Mouse (Mus musculus): Measurements from ENCODE around the gene Fndc1.

- no peak for TF ChIP-seq POLR2A (IDR thresholded peaks at IDR 0.05; ENCODE audit: control insufficient read depth, extremely low read depth, insufficient read depth, low read length, poor library complexity)
- TF ChIP-seq CTCF (IDR thresholded peaks at IDR 0.05; ENCODE audit: borderline replicate concordance, control insufficient read depth, extremely low read depth, insufficient read depth, low read length, poor library complexity), result no peak
These were observed 24.6 kb downstream of the Fndc1 start for GRCm38 (mm10) chr17:7802483-7802882.
